Comparison of ENCODE assay signal across 29 mouse cellular contexts in the genomic region with DNA sequence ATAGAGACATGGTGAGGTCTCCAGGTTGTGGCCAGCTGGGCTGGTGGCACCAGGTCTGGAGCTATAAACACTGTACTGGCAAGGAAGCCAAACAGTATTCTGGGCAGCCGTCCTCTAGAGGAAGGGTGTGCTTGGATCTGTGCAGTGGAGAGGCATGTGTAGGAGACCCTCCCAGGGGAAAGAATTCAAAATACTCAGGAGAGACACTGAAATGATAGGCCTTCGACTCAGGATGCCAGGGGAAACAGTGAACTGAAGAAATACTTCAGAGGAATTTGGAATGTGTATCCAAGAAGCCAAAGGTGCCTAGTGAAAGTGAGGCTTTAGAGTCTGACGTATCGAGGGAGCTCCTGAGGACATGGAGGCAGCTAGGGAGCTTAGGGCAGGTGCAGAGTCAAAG. TPM values are rescaled to one million over a fixed set of nuclear protein-coding genes. Genes with fewer than 3 reads are reported as not detected.
DNase-seq lines count a peak whose midpoint lies in the region; ATAC-seq and TF ChIP-seq lines count a peak whose summit lies in the region.
"Had no signal": no experiment of that assay in that cellular context is flagged by ENCODE, and none has a peak within 500 bp of the region (broad histone marks: within the 10 kb centered on the region; RNA-seq: fewer than 3 reads in every experiment).

No protein-coding gene starts in this region.

- DNase-seq in heart, adult 11 months = peak; percentile 85
- no peak for DNase-seq in left cerebral cortex, adult 2 months (ENCODE audit: extremely low spot score in 1 of 2, low spot score in 2 of 2)
- no peak for DNase-seq in left cerebral cortex, adult 8-10 months (ENCODE audit: low spot score in 2 of 2)
- DNase-seq in kidney, adult 2 months = no peak
- DNase-seq: adrenal gland, adult 8-10 months; cerebellum, adult 11 months; cerebellum, adult 9-10 months; cerebellum, postnatal 36 days; embryo, embryonic 11 days; heart, postnatal 36 days; kidney, adult 9 months; kidney, postnatal 10 days; layer of hippocampus, postnatal 36 days; liver; retina, postnatal 1 day; right cerebral cortex, postnatal 14 days; thymus, postnatal 14 days had no signal

- peaks cover 30% of the 10 kb centered on the region for H3K4me1 ChIP-seq in heart, embryonic 11.5 days (ENCODE audit: control insufficient read depth, insufficient read depth, low read length)
- H3K4me1 ChIP-seq in cortical plate, adult 2 months (ENCODE audit: control insufficient read depth, insufficient read depth, low read length) = peaks cover 17% of the 10 kb centered on the region
- 0 out of 2 replicates have a peak, but pooled peaks cover 19% of the 10 kb centered on the region for H3K4me1 ChIP-seq in kidney, adult 2 months (ENCODE audit: control insufficient read depth, insufficient read depth, low read length)
- H3K4me1 ChIP-seq: forebrain, embryonic 15.5 days; hindbrain, embryonic 13.5 days; midbrain, embryonic 13.5 days had no signal

- no peak overlapping the region for H3K27ac ChIP-seq in heart, embryonic 11.5 days (ENCODE audit: low read depth, low read length)
- H3K27ac ChIP-seq in left cerebral cortex, adult 2 months = peak overlapping the region; percentile 84
- 0 out of 2 replicates have a peak overlapping the region, but pooled peaks have one; percentile 6 for H3K27ac ChIP-seq in cortical plate, adult 2 months (ENCODE audit: insufficient read depth, low read length)
- H3K27ac ChIP-seq in kidney, adult 2 months (ENCODE audit: insufficient read depth, low read depth, low read length) = no peak overlapping the region
- H3K27ac ChIP-seq: embryonic facial prominence, embryonic 12.5 days; forebrain, embryonic 15.5 days; hindbrain, embryonic 13.5 days; liver, embryonic 14.5 days; midbrain, embryonic 13.5 days had no signal

- no peak overlapping the region for H3K4me2 ChIP-seq in heart, embryonic 11.5 days
- H3K4me2 ChIP-seq: embryonic facial prominence, embryonic 12.5 days; forebrain, embryonic 15.5 days; hindbrain, embryonic 13.5 days; lung, embryonic 14.5 days; midbrain, embryonic 13.5 days had no signal

- H3K9me3 ChIP-seq in heart, embryonic 11.5 days (replicated peaks; ENCODE audit: control insufficient read depth, low read length) = no peaks in the 10 kb centered on the region
- H3K9me3 ChIP-seq: embryonic facial prominence, embryonic 12.5 days; forebrain, embryonic 15.5 days; heart, embryonic 10.5 days; hindbrain, embryonic 13.5 days; midbrain, embryonic 13.5 days had no signal

- no peak overlapping the region for H3K4me3 ChIP-seq in heart, embryonic 11.5 days (ENCODE audit: low read depth, low read length)
- no peak overlapping the region for H3K4me3 ChIP-seq in left cerebral cortex, adult 2 months
- no peak overlapping the region for H3K4me3 ChIP-seq in cortical plate, adult 2 months (ENCODE audit: insufficient read depth, low read length)
- no peak overlapping the region for H3K4me3 ChIP-seq in kidney, adult 2 months (ENCODE audit: insufficient read depth, low read depth, low read length)
- H3K4me3 ChIP-seq: embryonic facial prominence, embryonic 12.5 days; forebrain, embryonic 15.5 days; heart, embryonic 10.5 days; hindbrain, embryonic 13.5 days; midbrain, embryonic 13.5 days had no signal

- intact Hi-C loops in left cerebral cortex, adult 2 months (cut with DNase I) = loop anchor here (2.0 kb wide), 1 partner anchor 55 kb away; no protein-coding TSS in a partner anchor

- no peak for TF ChIP-seq CTCF in left cerebral cortex, adult 2 months (IDR thresholded peaks at IDR 0.05)
- no peak for TF ChIP-seq CTCF in cortical plate, adult 2 months (IDR thresholded peaks at IDR 0.05; ENCODE audit: extremely low read depth, insufficient read depth, low read length)
- no peak for TF ChIP-seq CTCF in kidney, adult 2 months (conservative IDR thresholded peaks at IDR 0.05; ENCODE audit: insufficient read depth, insufficient read length, low read depth, low read length)

- H3K36me3 ChIP-seq in heart, embryonic 11.5 days (ENCODE audit: control insufficient read depth, insufficient read depth, low read length) = no peaks in the 10 kb centered on the region
- no peaks in the 10 kb centered on the region for H3K36me3 ChIP-seq in kidney, adult 2 months (ENCODE audit: control insufficient read depth, insufficient read depth, low read length)
- H3K36me3 ChIP-seq: embryonic facial prominence, embryonic 12.5 days; forebrain, embryonic 15.5 days; G1E; hindbrain, embryonic 13.5 days; midbrain, embryonic 13.5 days had no signal

- no peak for TF ChIP-seq POLR2A in cortical plate, adult 2 months (IDR thresholded peaks at IDR 0.05; ENCODE audit: extremely low read depth, insufficient read depth, low read length)
- TF ChIP-seq POLR2A in kidney, adult 2 months (IDR thresholded peaks at IDR 0.05; ENCODE audit: low read depth, low read length) = no peak

- H3K27me3 ChIP-seq in heart, embryonic 11.5 days (ENCODE audit: control insufficient read depth, insufficient read depth, low read length) = no peaks in the 10 kb centered on the region
- H3K27me3 ChIP-seq in kidney, adult 2 months (replicated peaks; ENCODE audit: control insufficient read depth, insufficient read depth, low read length) = no peaks in the 10 kb centered on the region
- H3K27me3 ChIP-seq: embryonic facial prominence, embryonic 12.5 days; forebrain, embryonic 15.5 days; hindbrain, embryonic 13.5 days; midbrain, embryonic 13.5 days had no signal

- H3K9ac ChIP-seq in heart, embryonic 11.5 days (ENCODE audit: low read depth, low read length) = no peak overlapping the region
- H3K9ac ChIP-seq: embryonic facial prominence, embryonic 12.5 days; forebrain, embryonic 15.5 days; hindbrain, embryonic 13.5 days; liver, embryonic 14.5 days; lung, embryonic 14.5 days; midbrain, embryonic 13.5 days had no signal

- ATAC-seq in heart, embryonic 11.5 days (replicated peaks; ENCODE audit: insufficient number of reproducible peaks, low FRiP score, low TSS enrichment) = no peak
- peak; percentile 20; the same call in 1 of the 2 replicates for ATAC-seq in megakaryocyte, adult 5-6 weeks (ENCODE audit: poor library complexity, severe bottlenecking)
- ATAC-seq: forebrain, embryonic 15.5 days; intestine, embryonic 16.5 days; midbrain, embryonic 13.5 days had no signal

- 55% methylated on average over 4 of the region's 4 CpGs for WGBS in heart, embryonic 11.5 days (ENCODE audit: insufficient replicate concordance)
- 35% methylated on average over 4 of the region's 4 CpGs for WGBS in kidney, adult 2 months

RNA-seq across cellular contexts. Expression of gene Ctdspl, which starts 23.4 kb away (rescaled TPM):
- 8.5 and 10.5 TPM in 2 replicates for polyA plus RNA-seq in heart, embryonic 11.5 days (2014; fragmentation: Nextera tagmentation; extraction: Ambion mirVana)
- total RNA-seq in left cerebral cortex, adult 2 months (2021) = 10 to 100 TPM; 33.9 to 37.5 TPM
- 10 to 100 TPM; 36.1 to 37.2 (median 36.4) TPM for total RNA-seq in left cerebral cortex, adult 8-10 months (2022)
- polyA plus RNA-seq in cortical plate, adult 2 months (2012; rRNA removed) = 30.3 and 35.1 TPM in 2 replicates
- total RNA-seq in megakaryocyte, adult 5-6 weeks (2015) = 17.3 and 17.8 TPM in 2 replicates
- total RNA-seq in megakaryocyte, adult 5-6 weeks (2017) = 8.5 and 9.8 TPM in 2 replicates
- 39.2 and 40.3 TPM in 2 replicates for polyA plus RNA-seq in kidney, adult 2 months (2012; rRNA removed)
- polyA plus RNA-seq: G1E had no signal

Comparison
In these comparisons a context has a peak if more than half of its experiments do, and no peak if none do; other contexts are left out.
1. H3K27ac ChIP-seq: peak in left cerebral cortex, adult 2 months (single experiment) and cortical plate, adult 2 months (single experiment); none in heart, embryonic 11.5 days (single experiment) and kidney, adult 2 months (single experiment).